Mouse (Mus musculus) mouse trophoblast stem cell (cell line): ENCODE data around the gene Gm19935.

ENCODE experiments used
- in situ Hi-C, 2 experiments: fragments of 300-500 bp; cut with MseI, MboI; formaldehyde crosslinking; loops; 2 replicates in 1 of 2; 3 replicates in 1 of 2; pipeline ENCODE4 v1.15.1; 2025

Gm19935 gene

DNA sequence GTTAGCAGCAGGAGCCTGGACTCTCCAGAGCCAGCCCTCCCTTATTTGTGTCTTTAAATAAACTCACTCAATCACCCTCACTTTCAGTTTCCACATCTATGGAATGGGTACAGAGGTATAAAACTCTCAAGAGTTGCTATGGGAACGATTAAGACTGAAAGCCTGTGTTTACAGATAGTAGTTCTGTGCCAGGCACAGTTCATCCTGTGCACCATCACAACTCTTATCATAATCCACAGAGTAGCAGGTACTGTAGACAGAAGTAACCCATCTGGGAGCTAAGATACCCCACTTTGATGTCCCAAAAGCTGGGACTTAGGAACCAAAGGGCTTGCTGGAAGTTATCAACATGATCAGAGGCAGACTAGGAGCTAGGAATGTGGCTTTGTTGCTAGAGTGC lies 12.6 kb upstream of the Gm19935 start:
- in situ Hi-C loops, result loop anchor here (5.0 to 10.0 kb wide), 2 partner anchors 107 to 185 kb away; no protein-coding TSS in a partner anchor

GRCm38 (mm10) chr8:90828987-90829740 lies 12.0 kb upstream of the Gm19935 start:
- in situ Hi-C loops, result loop anchor here (5.0 to 10.0 kb wide), 2 partner anchors 108 to 186 kb away; no protein-coding TSS in a partner anchor

DNA sequence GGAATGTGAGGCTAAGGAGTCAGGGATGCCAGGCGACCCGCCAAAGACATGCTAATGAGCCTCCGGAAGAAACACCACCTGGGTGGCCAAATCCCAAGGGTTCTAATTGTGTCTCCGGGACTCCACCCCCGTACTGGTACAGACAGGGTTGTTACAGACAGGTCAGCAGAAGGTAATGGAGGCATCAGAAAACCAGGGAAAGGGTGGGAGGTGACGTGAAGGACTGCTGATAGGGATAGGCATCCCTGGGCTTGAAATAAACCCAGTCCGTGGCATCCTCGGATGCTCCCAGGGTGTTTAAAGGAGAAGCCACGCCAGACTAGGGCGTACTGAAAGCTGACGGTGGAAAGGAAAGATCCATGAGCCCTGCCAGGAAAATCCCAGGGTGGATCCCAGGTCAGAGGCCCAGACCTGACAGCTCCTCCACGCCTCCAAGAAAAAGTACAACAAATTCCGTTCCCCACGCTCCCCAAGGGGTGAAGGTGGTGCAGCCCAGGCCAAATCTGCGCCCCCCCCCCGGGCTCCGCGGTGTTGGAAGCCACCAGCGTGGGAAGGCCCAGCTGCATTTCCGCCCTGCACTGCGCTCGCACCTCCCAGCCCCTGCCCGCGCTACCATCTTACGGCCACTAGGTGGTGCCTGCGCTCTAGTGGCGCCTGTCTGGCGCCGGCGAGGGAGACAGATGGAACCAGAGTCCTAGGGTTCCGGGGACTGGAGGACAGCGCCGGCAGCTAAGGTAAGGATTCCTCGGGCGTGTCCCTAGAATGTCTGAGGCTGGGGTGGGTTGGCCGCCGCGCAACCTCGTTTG lies 11.2 kb upstream of the Gm19935 start, which contains the start of gene Chd9:
Gene Chd9, plus strand, starts transcription at position 172 of the 806 bp plus-strand sequence.
- in situ Hi-C loops, result loop anchor here (5.0 to 10.0 kb wide), 2 partner anchors 109 to 186 kb away; no protein-coding TSS in a partner anchor

DNA sequence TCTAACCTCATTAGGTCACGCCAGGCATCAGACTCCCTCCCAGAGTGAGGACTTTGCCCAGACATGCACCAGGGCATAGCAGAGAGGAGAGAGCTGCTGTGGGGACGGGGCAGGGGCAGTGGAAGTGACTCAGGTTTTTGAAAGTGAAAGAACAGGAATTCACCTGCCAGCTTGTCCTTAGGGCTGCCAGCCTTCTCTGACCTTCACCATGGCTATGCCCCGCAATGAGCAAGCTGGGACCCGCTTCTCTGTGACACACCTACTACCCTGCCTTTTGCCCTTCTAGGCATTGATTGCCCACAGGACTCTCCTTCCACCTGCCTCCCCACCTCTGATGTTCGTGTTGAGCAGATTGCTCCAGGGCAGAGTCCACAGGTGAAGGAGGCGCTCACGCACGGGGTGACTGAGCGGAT lies 8.3 kb upstream of the Gm19935 start:
- in situ Hi-C loops, result loop anchor here (5.0 to 10.0 kb wide), 2 partner anchors 112 to 189 kb away; no protein-coding TSS in a partner anchor

DNA sequence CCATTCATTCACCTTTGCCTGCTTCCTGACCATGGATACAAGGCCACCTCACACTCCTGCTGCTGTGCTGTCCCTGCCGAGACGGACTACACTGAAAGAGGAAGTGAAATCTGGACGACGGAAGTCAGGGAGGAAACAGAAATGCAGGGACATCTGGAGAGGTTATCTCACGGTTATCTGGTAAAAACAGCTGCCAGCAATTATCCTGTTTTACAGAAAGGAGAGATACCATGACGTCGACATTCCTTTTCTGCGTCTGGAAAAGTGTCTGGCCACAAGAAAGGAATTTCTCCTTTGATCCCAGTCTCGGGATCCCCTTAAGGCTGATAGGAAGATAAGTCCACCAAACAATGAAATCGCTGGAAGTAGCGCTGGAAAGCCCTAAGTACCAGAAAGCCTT lies 5.2 kb upstream of the Gm19935 start:
- in situ Hi-C loops, result loop anchor here (10.0 kb wide), 1 partner anchor 192 kb away; no protein-coding TSS in a partner anchor

- in situ Hi-C loops, result loop anchor here (10.0 kb wide), 1 partner anchor 194 kb away; no protein-coding TSS in a partner anchor
These were observed 3.1 kb upstream of the Gm19935 start for GRCm38 (mm10) chr8:90820321-90820696.

DNA sequence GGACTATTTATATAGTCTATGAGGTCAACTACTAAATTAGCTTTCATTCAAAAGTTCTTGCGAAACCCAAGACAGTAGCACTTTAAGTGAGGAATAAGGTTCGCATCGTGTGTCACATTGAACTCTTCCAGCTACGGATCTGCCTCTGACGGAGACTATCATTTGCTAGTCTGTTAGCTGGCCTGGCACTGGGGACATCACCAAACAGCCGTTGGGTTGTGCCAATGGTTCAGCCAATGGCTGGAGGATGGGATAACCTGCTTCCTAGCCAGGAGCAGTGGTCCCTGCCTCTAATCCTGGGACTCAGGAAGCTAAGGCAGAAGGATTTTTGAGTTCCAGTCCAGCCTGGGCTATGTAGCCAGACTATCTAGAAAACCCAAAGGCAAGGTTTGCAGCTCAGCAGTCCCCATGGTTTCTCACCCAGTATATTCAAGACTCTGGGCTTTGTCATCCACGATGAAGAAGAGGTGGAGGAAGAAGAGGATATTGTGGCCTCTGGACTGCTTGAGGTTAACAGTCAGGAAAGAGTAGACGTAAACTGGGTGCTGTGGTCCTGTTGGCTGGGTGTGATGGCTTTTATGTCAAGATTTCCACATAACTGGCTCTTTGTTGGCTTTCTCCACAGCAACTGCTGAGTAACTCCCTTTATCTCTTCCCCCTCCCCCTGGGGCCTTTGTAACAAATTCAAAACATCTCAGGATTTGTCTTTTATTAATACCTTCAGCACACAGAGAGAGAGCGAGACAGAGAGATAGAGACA lies 2.5 kb upstream of the Gm19935 start:
- in situ Hi-C loops, result loop anchor here (10.0 kb wide), 1 partner anchor 195 kb away; no protein-coding TSS in a partner anchor

DNA sequence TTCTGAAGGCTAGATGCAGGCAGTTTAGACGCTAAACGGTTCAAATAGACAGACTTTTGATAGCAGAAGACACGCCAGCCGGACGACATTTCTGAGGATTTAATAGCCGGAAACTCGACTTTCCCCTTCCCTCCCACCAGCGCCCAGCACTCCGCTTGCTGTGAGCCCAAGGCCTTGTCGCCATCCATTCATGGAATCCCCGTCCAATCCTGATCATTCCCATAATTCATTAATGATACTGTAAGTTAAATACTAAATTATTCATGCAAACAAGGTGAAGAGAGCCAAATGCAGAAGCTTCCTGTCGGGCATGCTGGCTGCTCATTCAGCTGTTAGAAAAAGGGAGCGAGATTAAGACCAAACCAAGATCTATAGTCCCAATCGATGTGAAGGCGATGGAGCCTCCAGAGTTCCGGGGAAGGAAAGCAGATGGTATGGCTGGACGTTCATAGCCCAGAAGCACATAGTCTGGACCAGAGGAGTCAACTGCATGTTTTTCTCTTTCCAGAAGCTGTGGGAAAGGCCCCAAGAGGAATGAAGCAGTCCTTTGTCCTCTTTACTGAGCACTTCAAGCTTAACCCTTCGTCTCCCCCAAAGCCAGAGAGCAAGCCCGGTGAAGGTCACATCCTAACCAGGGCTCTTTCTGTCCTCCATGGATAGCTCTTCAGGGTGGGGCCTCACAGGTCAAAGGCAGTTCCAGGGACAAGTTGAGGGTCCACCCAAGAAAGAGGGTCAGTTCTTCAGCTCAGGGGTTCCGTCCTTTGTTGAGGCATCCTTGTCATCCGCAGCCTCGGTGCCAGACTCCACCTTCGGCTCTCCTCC lies 921 bp downstream of the Gm19935 start:
- in situ Hi-C loops, result no loop called here

- in situ Hi-C loops, result no loop called here
These were observed 3.4 kb downstream of the Gm19935 start for GRCm38 (mm10) chr8:90813602-90814320.

GRCm38 (mm10) chr8:90799473-90799872 lies 17.7 kb downstream of the Gm19935 start:
- in situ Hi-C loops, result no loop called here

DNA sequence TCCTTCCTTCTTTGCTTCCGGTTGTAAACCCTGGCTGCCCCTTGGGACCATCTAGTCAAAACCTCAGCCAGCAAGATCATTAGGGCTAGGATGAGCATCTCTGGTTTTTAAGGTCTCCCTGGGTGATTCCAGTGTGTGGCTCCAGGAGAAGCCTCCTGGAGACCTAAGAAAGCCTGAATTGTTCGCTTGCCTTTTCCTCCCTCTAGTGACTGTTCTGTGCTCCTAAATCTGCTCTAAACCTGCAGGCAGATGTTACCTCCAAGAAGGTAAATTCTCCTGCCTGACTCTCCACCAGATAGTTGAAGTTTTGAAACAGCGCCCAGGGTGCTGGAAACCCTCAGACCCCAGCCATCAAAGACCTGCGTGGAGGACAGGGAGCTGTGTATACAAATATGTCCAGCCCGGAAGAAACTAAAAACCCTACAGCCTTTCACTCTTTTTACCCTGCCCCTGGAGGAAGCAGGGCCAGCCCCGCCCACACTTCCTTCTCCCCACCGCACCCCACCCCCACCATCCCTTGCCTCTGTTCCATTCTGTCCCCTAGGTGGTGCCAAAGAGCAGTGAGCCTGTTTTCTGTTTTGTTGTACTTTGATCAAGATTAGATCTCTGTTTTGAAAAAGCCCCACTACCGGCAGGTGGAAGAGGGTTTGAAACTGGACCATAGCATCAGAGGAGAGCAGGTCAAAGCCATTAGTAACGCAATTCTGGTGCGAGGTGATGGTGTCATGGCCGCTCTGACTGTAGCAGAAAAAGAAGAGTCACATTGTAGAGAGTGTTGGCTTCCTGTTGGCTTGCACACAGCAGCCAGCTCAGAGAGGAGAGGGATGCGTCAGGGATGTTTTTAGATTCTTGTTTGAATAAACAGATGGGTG lies 22.0 kb downstream of the Gm19935 start:
- in situ Hi-C loops, result no loop called here

DNA sequence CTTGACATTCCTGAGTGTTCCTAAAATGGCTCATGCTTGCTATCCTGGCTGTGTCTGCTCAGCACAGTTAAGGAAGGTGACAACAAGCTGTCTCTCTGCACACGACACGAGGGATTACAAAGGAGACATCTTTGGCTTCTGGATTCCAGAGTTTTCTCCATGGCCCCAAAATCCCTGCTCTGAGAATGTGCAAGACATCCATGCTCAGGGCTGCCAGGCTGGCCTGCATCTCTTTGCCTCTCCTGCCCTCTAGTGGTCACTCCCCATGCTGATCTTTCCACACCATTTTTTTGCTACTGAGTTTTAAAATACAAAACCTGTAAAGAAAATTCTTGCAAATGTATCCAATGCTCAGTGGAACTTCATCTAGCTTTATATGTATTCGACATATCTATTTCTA lies 23.5 kb downstream of the Gm19935 start:
- in situ Hi-C loops, result no loop called here

DNA sequence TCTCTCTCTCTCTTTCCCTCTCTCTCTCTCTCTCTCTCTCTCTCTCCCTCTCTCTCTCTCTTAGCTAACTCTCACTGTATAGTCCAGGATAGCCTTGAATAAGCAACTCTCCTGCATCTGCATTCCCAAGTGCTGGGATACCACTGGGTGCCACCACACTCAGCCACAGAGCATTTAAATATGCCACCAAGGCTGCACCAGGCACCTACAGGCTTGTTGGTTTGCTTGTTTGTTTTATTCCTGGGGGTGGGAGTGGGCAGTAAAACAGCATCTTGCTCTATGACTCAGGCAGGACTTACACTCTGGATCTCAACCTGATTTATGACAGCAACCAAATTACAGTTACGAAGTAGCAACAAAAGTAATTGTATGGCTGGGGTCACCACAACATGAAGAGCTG lies 25.6 kb downstream of the Gm19935 start:
- in situ Hi-C loops, result no loop called here

- in situ Hi-C loops, result no loop called here
These were observed 47.4 kb downstream of the Gm19935 start for GRCm38 (mm10) chr8:90769791-90770190.
